Mouse (Mus musculus) brain, embryonic 14.5 days (tissue): ENCODE measurements around the gene Invs.

Source experiments
- CTCF ChIP-seq: fragments of 200-500 bp; IDR thresholded peaks from 2 replicates; pipeline ENCODE4 v1.5.1; 2012; ENCODE audit warnings: inconsistent platforms, mild to moderate bottlenecking, moderate library complexity, borderline replicate concordance; ENCODE audit not compliant: insufficient read depth, insufficient read length; ENCODE audit errors: extremely low read depth
- POLR2A ChIP-seq: fragments of 200-500 bp; IDR thresholded peaks from 2 replicates; pipeline ENCODE4 v1.6.1; 2012; ENCODE audit warnings: mild to moderate bottlenecking, inconsistent platforms, borderline replicate concordance; ENCODE audit not compliant: poor library complexity, insufficient read depth, insufficient read length, severe bottlenecking; ENCODE audit errors: extremely low read depth

GRCm38 (mm10) chr4:48472792-48473650 is 193.5 kb downstream of the Invs start, which contains the start of gene Tex10:
- TF ChIP-seq CTCF = no peak
- TF ChIP-seq POLR2A = peak; percentile 75
